Comparison of ENCODE assay signal across 7 mouse cellular contexts in genomic region chrX:10713839-10714637, GRCm38 (mm10). TPM values are rescaled to one million over a fixed set of nuclear protein-coding genes. Genes with fewer than 3 reads are reported as not detected.
A peak's percentile ranks its signal among the peaks of the same experiment; 100 is the strongest.
DNase-seq lines count a peak whose midpoint lies in the region; ATAC-seq and TF ChIP-seq lines count a peak whose summit lies in the region.

No protein-coding gene starts in this region.

- H3K36me3 ChIP-seq in CH12.LX (replicated peaks in 1 of 2; ENCODE audit: control insufficient read depth in 1 of 2, insufficient read depth in 1 of 2, low read length in 1 of 2), result no peaks in the 10 kb centered on the region
- no peaks in the 10 kb centered on the region for H3K36me3 ChIP-seq in forebrain, embryonic 16.5 days (ENCODE audit: control insufficient read depth, insufficient read depth)
- no peaks in the 10 kb centered on the region for H3K36me3 ChIP-seq in kidney, embryonic 15.5 days
- H3K36me3 ChIP-seq in midbrain, embryonic 11.5 days (ENCODE audit: control insufficient read depth, insufficient read depth, low read length), result no peaks in the 10 kb centered on the region

- peak; percentile 39 for TF ChIP-seq RAD21 in CH12.LX (IDR thresholded peaks at IDR 0.05; ENCODE audit: low read depth, low read length)

- TF ChIP-seq POLR2A in CH12.LX (IDR thresholded peaks at IDR 0.05; ENCODE audit: low read depth, low read length), result no peak

- peaks cover 0 to 4% of the 10 kb centered on the region in 2 experiments; a peak in 1 of 4 replicates for H3K4me1 ChIP-seq in CH12.LX (ENCODE audit: control insufficient read depth in 1 of 2, insufficient read depth in 2 of 2)
- no peaks in the 10 kb centered on the region for H3K4me1 ChIP-seq in forebrain, embryonic 16.5 days (replicated peaks; ENCODE audit: control insufficient read depth, insufficient read depth, low read length)
- peaks cover 15% of the 10 kb centered on the region for H3K4me1 ChIP-seq in kidney, embryonic 15.5 days
- no peaks in the 10 kb centered on the region for H3K4me1 ChIP-seq in midbrain, embryonic 11.5 days (ENCODE audit: control insufficient read depth, insufficient read depth, low read length)

- TF ChIP-seq CTCF in CH12.LX (conservative IDR thresholded peaks at IDR 0.05 in 1 of 2, IDR thresholded peaks at IDR 0.05 in 1 of 2; ENCODE audit: low read depth in 2 of 2, low read length in 2 of 2), result peak in 1 of 2 experiments; percentile 44; a peak in 2 of 4 replicates

- DNase-seq in B cell, adult 2 months, result peak; percentile 1 to 15
- no peak for DNase-seq in CH12.LX (ENCODE audit: extremely low read depth)
- DNase-seq in midbrain, embryonic 11.5 days (ENCODE audit: low spot score, missing footprints), result no peak
- DNase-seq in left cerebral cortex, adult 9 months (ENCODE audit: low spot score in 2 of 2), result no peak
- no peak for DNase-seq in frontal cortex, postnatal 36 days (ENCODE audit: low spot score in 2 of 2)

- H3K79me2 ChIP-seq in CH12.LX (replicated peaks; ENCODE audit: control insufficient read depth, extremely low read depth, insufficient read depth, poor library complexity, severe bottlenecking), result peaks cover 6% of the 10 kb centered on the region; the same call in 1 of the 2 replicates

- H3K4me3 ChIP-seq in CH12.LX (replicated peaks in 1 of 3; ENCODE audit: low read depth in 2 of 3, low read length in 2 of 3, poor library complexity in 1 of 3), result peak overlapping the region in 2 of 3 experiments; percentile 37 to 47
- no peak overlapping the region for H3K4me3 ChIP-seq in forebrain, embryonic 16.5 days (replicated peaks; ENCODE audit: low read length)
- peak overlapping the region; percentile 27 for H3K4me3 ChIP-seq in kidney, embryonic 15.5 days (replicated peaks)
- H3K4me3 ChIP-seq in midbrain, embryonic 11.5 days (ENCODE audit: low read depth, low read length), result no peak overlapping the region

- H3K9ac ChIP-seq in CH12.LX (ENCODE audit: insufficient read depth, low read depth), result peak overlapping the region; percentile 80; the same call in 1 of the 2 replicates
- H3K9ac ChIP-seq in forebrain, embryonic 16.5 days (replicated peaks; ENCODE audit: low read depth, low read length), result no peak overlapping the region
- H3K9ac ChIP-seq in kidney, embryonic 15.5 days, result no peak overlapping the region
- H3K9ac ChIP-seq in midbrain, embryonic 11.5 days (ENCODE audit: low read length), result no peak overlapping the region

- peak overlapping the region; percentile 94; the same call in 1 of the 2 replicates for H3K4me2 ChIP-seq in CH12.LX (ENCODE audit: insufficient read depth, low read depth, poor library complexity, severe bottlenecking)
- peak overlapping the region; percentile 13; the same call in 1 of the 2 replicates for H3K4me2 ChIP-seq in forebrain, embryonic 16.5 days (ENCODE audit: low read length)
- peak overlapping the region; percentile 50 for H3K4me2 ChIP-seq in kidney, embryonic 15.5 days
- H3K4me2 ChIP-seq in midbrain, embryonic 11.5 days, result peak overlapping the region; percentile 26; the same call in 1 of the 2 replicates

- no peaks in the 10 kb centered on the region for H3K27me3 ChIP-seq in CH12.LX (replicated peaks)
- H3K27me3 ChIP-seq in forebrain, embryonic 16.5 days (replicated peaks; ENCODE audit: control insufficient read depth, insufficient read depth, low read length), result no peaks in the 10 kb centered on the region
- no peaks in the 10 kb centered on the region for H3K27me3 ChIP-seq in kidney, embryonic 15.5 days
- no peaks in the 10 kb centered on the region for H3K27me3 ChIP-seq in midbrain, embryonic 11.5 days (ENCODE audit: control insufficient read depth, insufficient read depth, low read length)

- no peaks in the 10 kb centered on the region for H3K9me3 ChIP-seq in CH12.LX (replicated peaks; ENCODE audit: low read length)
- no peaks in the 10 kb centered on the region for H3K9me3 ChIP-seq in forebrain, embryonic 16.5 days (ENCODE audit: control insufficient read depth, low read length)
- H3K9me3 ChIP-seq in kidney, embryonic 15.5 days (replicated peaks), result no peaks in the 10 kb centered on the region
- no peaks in the 10 kb centered on the region for H3K9me3 ChIP-seq in midbrain, embryonic 11.5 days (ENCODE audit: control insufficient read depth, low read length)

- peak overlapping the region; percentile 60 for H3K27ac ChIP-seq in CH12.LX (ENCODE audit: insufficient read depth, low read depth)
- H3K27ac ChIP-seq in forebrain, embryonic 16.5 days (ENCODE audit: low read length), result no peak overlapping the region
- peak overlapping the region; percentile 84 for H3K27ac ChIP-seq in kidney, embryonic 15.5 days
- peak overlapping the region; percentile 64 for H3K27ac ChIP-seq in midbrain, embryonic 11.5 days (ENCODE audit: low read depth, low read length)

- ATAC-seq in forebrain, embryonic 16.5 days, result no peak
- ATAC-seq in kidney, embryonic 15.5 days (replicated peaks; ENCODE audit: low FRiP score), result no peak
- no peak for ATAC-seq in midbrain, embryonic 11.5 days (ENCODE audit: low FRiP score)

- dilution Hi-C loops in CH12.LX (cut with MboI; ENCODE audit: extremely low pct_ligation_motif_present, extremely low pct_unique_long_range_greater_than_20kb, low sequenced_read_pairs), result no loop called here

- WGBS in forebrain, embryonic 16.5 days, result 33% methylated on average over 11 of the region's 11 CpGs
- WGBS in kidney, embryonic 15.5 days, result 34% methylated on average over 11 of the region's 11 CpGs
- WGBS in midbrain, embryonic 11.5 days, result 37% methylated on average over 11 of the region's 11 CpGs

- TF ChIP-seq EP300 in CH12.LX (IDR thresholded peaks at IDR 0.05; ENCODE audit: low read length), result no peak

- in situ Hi-C loops in CH12.LX (cut with MboI; ENCODE audit: low pct_ligation_motif_present, low pct_unique_long_range_greater_than_20kb, low sequenced_read_pairs), result no loop called here

TF ChIP-seq in CH12.LX, 34 proteins besides CTCF, POLR2A, EP300 and RAD21:
- TF ChIP-seq MAZ (IDR thresholded peaks at IDR 0.05; ENCODE audit: low read depth, low read length), result no peak
- no peak for TF ChIP-seq CHD2 (IDR thresholded peaks at IDR 0.05; ENCODE audit: low read length)
- peak; percentile 21; the same call in 1 of the 2 replicates for TF ChIP-seq SMC3 (IDR thresholded peaks at IDR 0.05; ENCODE audit: low read depth, low read length)
- no peak; the same call in 1 of the 2 replicates for TF ChIP-seq HCFC1 (IDR thresholded peaks at IDR 0.05; ENCODE audit: low read depth, low read length)
- TF ChIP-seq ELF1 (IDR thresholded peaks at IDR 0.05; ENCODE audit: low read depth, low read length), result peak; percentile 67

RNA-seq across cellular contexts. Expression of gene Mid1ip1, which starts 0.8 kb away (rescaled TPM):
- total RNA-seq in CH12.LX (2012; rRNA removed), result 35.9 and 41.5 TPM in 2 replicates
- 39.6 and 51.2 TPM in 2 replicates for total RNA-seq in CH12.LX (2014; rRNA removed)
- 35.2 and 37.1 TPM in 2 replicates for polyA plus RNA-seq in CH12.LX (2012; ENCODE audit: insufficient read length, low read depth)
- polyA plus RNA-seq in forebrain, embryonic 16.5 days (2015; fragmentation: Nextera tagmentation; extraction: Ambion mirVana), result 97.8 and 104 TPM in 2 replicates
- 47.6 and 49.5 TPM in 2 replicates for polyA plus RNA-seq in kidney, embryonic 15.5 days (2015; fragmentation: Nextera tagmentation; extraction: Ambion mirVana)
- 30.5 and 33.7 TPM in 2 replicates for polyA plus RNA-seq in midbrain, embryonic 11.5 days (2014; fragmentation: Nextera tagmentation; extraction: Ambion mirVana)

Comparison
In these comparisons a context has a peak if more than half of its experiments do, and no peak if none do; other contexts are left out.
1. DNase-seq: peak in B cell, adult 2 months (2 of 2); none in CH12.LX (single experiment), midbrain, embryonic 11.5 days (single experiment), left cerebral cortex, adult 9 months (0 of 2) and frontal cortex, postnatal 36 days (0 of 2).
2. H3K4me2 ChIP-seq: peak in every context shown above with its lines; median percentile 94 in CH12.LX; 50 in kidney, embryonic 15.5 days; 26 in midbrain, embryonic 11.5 days; 13 in forebrain, embryonic 16.5 days.
3. H3K4me3 ChIP-seq: peak in CH12.LX (2 of 3) and kidney, embryonic 15.5 days (single experiment); none in forebrain, embryonic 16.5 days (single experiment) and midbrain, embryonic 11.5 days (single experiment).